ENCODE assay signal across 27 mouse cellular contexts in the genomic region with DNA sequence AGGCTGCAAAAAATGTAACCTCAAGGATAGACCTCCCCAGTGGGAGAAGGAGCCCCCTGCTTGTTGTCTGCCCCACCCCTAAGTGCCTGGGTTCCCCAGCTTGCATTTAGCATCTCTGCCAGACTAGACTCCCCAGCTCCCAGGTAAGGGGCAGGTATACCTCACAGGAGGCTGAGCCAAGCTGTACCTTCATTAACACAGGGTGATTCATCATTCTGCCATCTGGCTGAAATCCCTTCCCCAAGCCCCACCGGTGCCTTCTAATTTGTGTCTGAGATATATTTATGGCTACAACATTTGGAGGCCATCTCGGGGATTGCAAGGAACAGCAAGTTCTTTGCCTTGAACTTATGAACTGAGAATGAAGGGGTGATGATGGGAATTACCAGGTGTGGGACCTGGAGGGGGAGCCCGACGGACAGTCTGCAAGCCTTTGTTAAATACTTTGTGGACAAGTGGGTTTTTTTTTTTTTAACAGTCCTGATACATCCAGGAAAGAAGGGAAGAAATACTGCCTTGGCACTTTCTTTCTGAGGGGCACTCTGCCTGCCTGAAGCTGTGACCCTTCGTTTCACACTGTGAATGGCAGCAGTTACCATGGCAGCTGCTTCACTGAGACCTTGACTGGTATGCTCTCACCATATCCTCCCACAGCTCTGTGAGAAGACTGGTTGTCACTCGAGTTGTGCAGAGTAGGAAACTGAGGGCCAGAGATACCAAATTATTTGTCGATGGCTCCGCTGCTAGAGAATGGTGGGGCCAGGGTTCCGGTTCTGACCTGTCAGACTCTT. TPM values are rescaled to one million over a fixed set of nuclear protein-coding genes. Genes with fewer than 3 reads are reported as not detected.
DNase-seq lines count a peak whose midpoint lies in the region; ATAC-seq and TF ChIP-seq lines count a peak whose summit lies in the region.
"Had no signal": no experiment of that assay in that cellular context is flagged by ENCODE, and none has a peak within 500 bp of the region (broad histone marks: within the 10 kb centered on the region; RNA-seq: fewer than 3 reads in every experiment).

No protein-coding gene starts in this region.

- H3K4me2 ChIP-seq in hindbrain, postnatal 0 days (ENCODE audit: low read depth, low read length), result no peak overlapping the region
- H3K4me2 ChIP-seq: forebrain, embryonic 12.5 days; heart, embryonic 13.5 days; intestine, embryonic 15.5 days; kidney, embryonic 15.5 days; lung, embryonic 15.5 days; midbrain, embryonic 13.5 days had no signal

- peaks cover 26% of the 10 kb centered on the region for H3K4me1 ChIP-seq in hindbrain, embryonic 10.5 days (replicated peaks)
- H3K4me1 ChIP-seq in hindbrain, postnatal 0 days (ENCODE audit: insufficient read depth, low read length), result peaks cover 5% of the 10 kb centered on the region; the same call in 1 of the 2 replicates
- H3K4me1 ChIP-seq: forebrain, embryonic 12.5 days; intestine, embryonic 15.5 days; lung, embryonic 15.5 days had no signal

- TF ChIP-seq CTCF in hindbrain, postnatal 0 days (IDR thresholded peaks at IDR 0.05; ENCODE audit: low read depth), result no peak

- intact Hi-C loops in heart, postnatal 14 days (cut with DNase I), result no loop called here

- H3K27ac ChIP-seq in hindbrain, embryonic 10.5 days, result peak overlapping the region; percentile 50
- H3K27ac ChIP-seq in hindbrain, postnatal 0 days, result no peak overlapping the region
- H3K27ac ChIP-seq: embryonic facial prominence, embryonic 10.5 days; forebrain, embryonic 12.5 days; heart, embryonic 13.5 days; intestine, embryonic 15.5 days; kidney, embryonic 15.5 days; liver, embryonic 14.5 days; lung, embryonic 15.5 days; midbrain, embryonic 13.5 days had no signal

- peak; percentile 29 for DNase-seq in embryo, embryonic 10 days (ENCODE audit: low spot score)
- DNase-seq in embryo, embryonic 9.5 days (ENCODE audit: extremely low spot score), result no peak
- DNase-seq in brain, adult 2 months (ENCODE audit: low read depth, low spot score), result peak; percentile 26
- peak; percentile 11 for DNase-seq in hindbrain, embryonic 10.5 days (ENCODE audit: low spot score)
- peak; percentile 50 for DNase-seq in hindbrain, postnatal 0 days (ENCODE audit: low spot score)
- no peak for DNase-seq in kidney, adult 11 months
- DNase-seq in heart, postnatal 14 days, result no peak
- no peak for DNase-seq in ovary, postnatal 10 days (ENCODE audit: low spot score)
- DNase-seq: cerebellum, adult 9-10 months; gastrocnemius, postnatal 14 days; heart, adult 18-20 months; heart, postnatal 36 days; kidney, postnatal 4 days; lung, postnatal 4 days; right cerebral cortex, postnatal 14 days; thymus, adult 2 months had no signal

- H3K27me3 ChIP-seq in hindbrain, embryonic 10.5 days (ENCODE audit: insufficient read depth, poor library complexity, severe bottlenecking), result no peaks in the 10 kb centered on the region
- no peaks in the 10 kb centered on the region for H3K27me3 ChIP-seq in hindbrain, postnatal 0 days (ENCODE audit: insufficient read depth, low read length)
- H3K27me3 ChIP-seq: heart, embryonic 13.5 days; intestine, embryonic 15.5 days; kidney, embryonic 15.5 days; lung, embryonic 15.5 days; midbrain, embryonic 13.5 days had no signal

- no peaks in the 10 kb centered on the region for H3K9me3 ChIP-seq in hindbrain, embryonic 10.5 days
- H3K9me3 ChIP-seq in hindbrain, postnatal 0 days (ENCODE audit: low read length), result no peaks in the 10 kb centered on the region
- H3K9me3 ChIP-seq: embryonic facial prominence, embryonic 10.5 days; forebrain, embryonic 12.5 days; G1E; heart, embryonic 13.5 days; intestine, embryonic 15.5 days; kidney, embryonic 15.5 days; lung, embryonic 15.5 days; midbrain, embryonic 13.5 days had no signal

- H3K4me3 ChIP-seq in hindbrain, embryonic 10.5 days, result no peak overlapping the region
- H3K4me3 ChIP-seq in hindbrain, postnatal 0 days (ENCODE audit: low read length), result no peak overlapping the region
- H3K4me3 ChIP-seq: embryonic facial prominence, embryonic 10.5 days; forebrain, embryonic 12.5 days; heart, embryonic 13.5 days; intestine, embryonic 15.5 days; kidney, embryonic 15.5 days; lung, embryonic 15.5 days; midbrain, embryonic 13.5 days had no signal

- no peak overlapping the region for H3K9ac ChIP-seq in hindbrain, postnatal 0 days (replicated peaks; ENCODE audit: low read length)
- H3K9ac ChIP-seq: forebrain, embryonic 12.5 days; heart, embryonic 13.5 days; intestine, embryonic 15.5 days; kidney, embryonic 15.5 days; liver, embryonic 14.5 days; lung, embryonic 15.5 days; midbrain, embryonic 13.5 days had no signal

- H3K36me3 ChIP-seq in hindbrain, embryonic 10.5 days, result peaks cover 76% of the 10 kb centered on the region
- no peaks in the 10 kb centered on the region for H3K36me3 ChIP-seq in hindbrain, postnatal 0 days (ENCODE audit: insufficient read depth, low read length)
- H3K36me3 ChIP-seq: embryonic facial prominence, embryonic 10.5 days; forebrain, embryonic 12.5 days; G1E; heart, embryonic 13.5 days; intestine, embryonic 15.5 days; kidney, embryonic 15.5 days; lung, embryonic 15.5 days; midbrain, embryonic 13.5 days had no signal

- ATAC-seq in hindbrain, postnatal 0 days, result no peak
- ATAC-seq: intestine, embryonic 15.5 days; midbrain, embryonic 13.5 days had no signal

- WGBS in hindbrain, embryonic 10.5 days, result 56% methylated on average over 9 of the region's 9 CpGs
- 24% methylated on average over 9 of the region's 9 CpGs for WGBS in hindbrain, postnatal 0 days

RNA-seq across cellular contexts. Expression of gene Glra1, which starts 41.5 kb away (rescaled TPM):
- polyA plus RNA-seq in hindbrain, embryonic 10.5 days (2016; fragmentation: Nextera tagmentation; extraction: Ambion mirVana), result 3.8 and 6.8 TPM in 2 replicates
- 11.7 and 15.7 TPM in 2 replicates for total RNA-seq in hindbrain, postnatal 0 days (2014; rRNA removed)
- polyA plus RNA-seq in hindbrain, postnatal 0 days (2015; fragmentation: Nextera tagmentation; extraction: Ambion mirVana), result 2.8 TPM in 2 replicates
- not detected for total RNA-seq in heart, postnatal 14 days (2021)
- total RNA-seq: adrenal gland, postnatal 4 days; gastrocnemius, postnatal 14 days; heart, adult 18-20 months; heart, postnatal 36 days had no signal
- polyA plus RNA-seq: forebrain, embryonic 12.5 days; G1E; heart, embryonic 13.5 days; intestine, embryonic 15.5 days; kidney, embryonic 15.5 days; liver, embryonic 14.5 days; lung, embryonic 15.5 days; stomach, embryonic 16.5 days; thymus, adult 2 months had no signal

Comparison
In these comparisons a context has a peak if more than half of its experiments do, and no peak if none do; other contexts are left out.
1. DNase-seq: peak in embryo, embryonic 10 days (single experiment), brain, adult 2 months (single experiment), hindbrain, embryonic 10.5 days (single experiment) and hindbrain, postnatal 0 days (single experiment); none in embryo, embryonic 9.5 days (single experiment), kidney, adult 11 months (single experiment), heart, postnatal 14 days (0 of 2) and ovary, postnatal 10 days (single experiment).
2. RNA of gene Glra1, which starts 41.5 kb away (total RNA-seq): 11.7 to 15.7 TPM in hindbrain, postnatal 0 days; not detected in heart, postnatal 14 days; every median in the first group is over 10 times any median in the second.